Mouse (Mus musculus) kidney, postnatal 14 days (tissue): ENCODE data around the gene Lin37.

ENCODE experiments used
- DNase-seq: peaks from one replicate; pipeline ENCODE4 v3.0.0; 2022; ENCODE audit warnings: mixed read lengths

The Lin37 gene

DNA sequence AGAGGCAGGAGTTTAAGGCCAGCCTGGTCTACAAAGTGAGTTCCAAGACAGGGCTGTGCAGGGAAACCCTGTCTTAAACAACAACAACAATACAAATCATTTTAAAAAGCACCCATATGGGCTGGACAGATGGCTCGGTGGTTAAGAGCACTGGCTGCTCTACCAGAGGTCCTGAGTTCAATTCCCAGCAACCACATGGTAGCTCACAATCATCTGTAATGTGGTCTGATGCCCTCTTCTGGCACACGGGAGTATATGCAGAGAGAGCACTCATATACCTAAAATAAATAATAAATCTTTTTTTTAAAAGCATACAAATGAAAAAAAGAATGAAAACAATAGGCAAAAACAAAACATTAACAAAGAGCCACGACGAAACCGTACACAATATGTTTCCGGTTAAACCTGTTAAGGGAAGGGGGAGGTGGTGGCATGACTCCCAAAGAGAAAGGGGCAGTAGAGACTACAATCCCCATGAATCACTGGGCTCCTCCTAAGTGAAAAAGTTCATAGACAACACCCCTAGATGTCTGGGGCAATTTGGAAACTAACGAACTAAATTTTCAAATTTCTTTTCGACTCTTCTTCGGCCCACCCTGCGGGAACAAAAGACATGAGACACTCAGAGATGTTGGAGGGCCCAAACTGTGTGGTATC, 8.1 kb downstream of the Lin37 start:
- DNase-seq = no peak

DNA sequence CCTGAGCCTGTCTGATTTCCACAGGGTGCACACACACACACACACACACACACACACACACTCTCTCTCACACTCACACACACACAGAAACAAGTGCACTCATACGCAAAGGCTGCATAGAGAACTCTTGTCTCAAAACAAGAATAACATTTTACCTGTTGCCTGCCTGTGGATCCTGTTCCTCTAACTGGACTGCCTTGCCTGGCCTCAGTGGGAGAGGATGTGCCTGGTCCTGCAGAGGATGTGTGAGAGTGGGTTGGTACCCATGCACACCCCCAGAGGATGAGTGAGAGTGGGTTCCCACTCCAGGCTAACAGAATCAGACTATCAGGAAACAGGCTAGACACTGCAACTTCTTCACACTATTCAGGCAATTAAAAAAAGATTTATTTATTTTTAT, 9.0 kb downstream of the Lin37 start:
- DNase-seq = no peak

DNA sequence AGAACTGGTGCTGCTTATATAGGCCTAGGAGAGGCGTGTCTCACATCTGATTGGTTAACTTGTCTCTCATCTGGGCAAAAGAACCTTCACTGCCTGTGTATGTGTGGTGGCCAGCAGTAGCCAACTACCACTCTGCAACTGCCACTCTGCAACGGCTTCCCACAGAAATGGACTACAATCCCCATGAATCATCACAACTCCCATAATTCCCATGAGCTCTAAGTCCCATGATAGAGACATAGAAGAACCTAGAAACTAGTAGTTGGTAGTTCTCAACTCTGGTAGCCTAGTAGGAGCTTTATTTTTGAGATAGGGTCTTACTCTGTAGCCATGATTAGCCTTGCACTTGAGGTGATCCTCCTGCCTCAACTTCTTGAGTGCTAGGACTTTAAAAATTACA, 9.8 kb downstream of the Lin37 start:
- no peak for DNase-seq

DNA sequence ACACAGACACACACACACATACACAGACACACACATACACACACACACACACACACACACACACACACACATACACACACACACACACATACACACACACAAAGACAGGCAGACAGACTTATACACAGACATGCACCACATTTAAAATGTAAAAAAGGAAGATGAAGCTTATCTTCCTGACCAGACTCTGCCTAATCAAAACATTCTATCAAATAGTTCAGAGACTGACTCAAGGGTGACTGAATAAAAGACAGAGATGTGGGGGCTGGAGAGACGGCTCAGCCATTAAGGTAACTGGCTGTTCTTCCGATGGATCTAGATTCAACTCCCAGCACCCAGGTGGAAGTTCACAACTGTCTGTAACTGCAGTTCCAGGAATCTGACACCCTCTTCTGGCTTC, 15.3 kb downstream of the Lin37 start:
- DNase-seq = no peak

DNA sequence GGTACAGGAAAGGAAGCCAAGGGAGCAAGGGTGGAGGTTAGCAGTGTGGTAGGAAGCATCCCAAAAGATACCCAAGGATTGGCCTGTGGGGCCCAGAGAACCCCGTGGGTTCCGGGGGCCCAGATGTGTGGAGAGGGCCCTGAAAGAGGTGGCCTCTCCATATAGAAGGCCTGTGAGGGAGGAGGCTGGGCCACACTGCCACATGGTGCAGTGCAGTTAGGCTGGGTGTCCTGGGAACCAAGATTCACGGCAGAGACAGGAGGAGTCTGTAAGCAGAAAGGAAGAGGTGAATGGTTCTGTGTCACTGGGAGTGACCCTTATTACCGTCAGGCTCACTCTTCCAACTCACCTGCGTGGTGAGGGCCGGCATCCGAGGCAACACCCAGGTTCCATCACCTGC, 19.1 kb downstream of the Lin37 start:
- DNase-seq = no peak

DNA sequence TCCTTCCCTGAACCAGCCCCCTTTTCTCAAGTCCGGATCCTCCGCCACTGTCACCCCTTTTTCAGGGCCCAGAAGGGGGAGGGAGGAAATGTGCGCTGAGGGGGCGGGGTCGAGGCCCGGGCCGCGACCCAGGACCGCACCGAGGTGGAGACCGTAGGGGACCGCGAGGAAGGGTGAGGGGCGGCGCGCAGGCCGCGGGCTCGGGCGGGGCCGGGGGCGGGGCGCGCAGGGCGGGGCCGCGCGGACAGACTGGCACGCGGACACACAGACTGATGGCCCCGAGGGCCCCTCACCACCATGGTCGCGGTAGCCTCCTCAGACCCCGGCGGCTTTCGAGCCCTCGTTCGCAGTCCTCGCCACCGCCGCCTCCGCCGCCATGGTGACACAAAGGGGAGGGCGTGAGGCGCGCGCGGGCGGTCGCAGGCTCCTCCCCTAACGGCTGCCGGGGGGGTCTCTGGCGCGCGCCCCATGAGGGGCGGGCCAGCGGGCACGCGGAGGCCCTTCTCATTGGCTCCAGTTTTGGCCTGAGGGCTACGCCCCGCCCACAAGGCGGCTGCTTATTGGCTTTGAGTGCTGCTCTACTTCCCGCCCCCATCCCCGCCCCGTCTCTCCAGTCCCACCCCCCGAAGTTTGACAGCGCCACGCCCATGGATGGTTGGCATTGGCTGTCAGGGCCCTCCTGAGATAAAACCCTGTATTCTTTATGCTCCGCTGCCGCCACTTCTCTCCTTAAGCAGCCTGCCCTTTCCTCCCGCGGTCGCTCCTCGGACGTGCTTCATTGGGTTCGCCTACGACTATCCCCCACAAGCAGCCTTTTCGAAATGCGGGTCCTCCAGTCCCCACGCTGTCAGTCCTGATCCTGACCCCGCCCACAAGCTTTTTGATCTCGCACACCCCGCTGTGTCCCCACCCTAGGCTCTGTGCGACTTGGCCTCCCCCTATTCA, 24.7 kb downstream of the Lin37 start, which contains the start of gene Arhgap33:
Arhgap33 (minus strand) TSS at position 428 of the 945 bp plus-strand sequence.
- DNase-seq = peak; percentile 98

DNA sequence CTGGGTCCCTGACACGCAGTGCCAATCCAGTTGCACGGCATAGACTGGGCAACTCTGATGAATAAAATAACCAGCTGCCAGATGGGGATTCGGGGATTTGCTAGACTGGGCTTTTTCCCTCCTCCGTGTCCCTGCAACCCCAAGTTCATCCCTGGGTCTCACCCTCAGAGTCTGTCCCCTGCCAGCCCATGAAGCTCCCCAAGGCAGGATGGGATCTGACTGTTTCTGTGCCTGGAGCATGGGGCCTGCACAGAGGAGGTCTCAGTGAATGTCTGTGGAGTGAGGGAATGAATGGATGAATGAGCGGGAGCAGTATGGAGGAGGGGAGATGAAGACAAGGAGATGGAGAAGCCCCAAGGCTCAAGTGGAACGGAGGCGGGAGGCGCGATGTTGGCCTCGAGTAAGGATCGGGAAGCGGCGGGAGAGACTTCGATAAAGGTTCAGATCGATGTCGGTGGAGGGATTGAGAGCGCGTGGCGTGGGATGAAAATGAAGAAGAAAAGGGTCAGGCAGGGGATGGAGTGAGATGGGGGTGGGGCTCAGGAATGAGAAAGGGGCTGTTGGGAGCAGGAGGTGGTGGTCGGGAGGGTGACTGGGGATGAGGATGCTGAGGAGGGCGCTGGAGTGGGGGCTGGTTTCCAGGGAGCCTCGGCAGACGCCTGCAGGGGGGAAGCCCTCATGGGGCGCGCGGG, 25.6 kb downstream of the Lin37 start:
- no peak for DNase-seq

DNA sequence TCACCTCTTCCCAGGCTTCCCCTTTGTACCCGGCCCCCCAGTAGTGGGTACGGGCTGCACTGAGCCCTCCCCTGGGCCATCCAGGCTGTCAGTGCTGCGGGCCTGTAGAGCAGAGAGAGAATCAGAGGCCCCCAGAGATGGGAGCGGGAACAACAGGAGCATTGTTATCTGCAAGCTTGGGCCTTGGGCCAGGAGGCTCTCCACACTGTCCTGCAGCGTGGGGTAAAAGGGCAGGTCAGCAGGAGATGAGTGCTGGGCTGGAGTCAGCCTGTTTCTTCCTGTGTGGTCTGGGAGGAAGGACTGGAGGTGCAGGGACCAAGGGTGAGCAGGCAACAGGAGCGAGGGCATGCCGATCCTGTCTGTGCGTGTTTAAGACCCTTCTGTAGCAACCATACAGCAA, 26.7 kb downstream of the Lin37 start:
- DNase-seq = peak; percentile 80

DNA sequence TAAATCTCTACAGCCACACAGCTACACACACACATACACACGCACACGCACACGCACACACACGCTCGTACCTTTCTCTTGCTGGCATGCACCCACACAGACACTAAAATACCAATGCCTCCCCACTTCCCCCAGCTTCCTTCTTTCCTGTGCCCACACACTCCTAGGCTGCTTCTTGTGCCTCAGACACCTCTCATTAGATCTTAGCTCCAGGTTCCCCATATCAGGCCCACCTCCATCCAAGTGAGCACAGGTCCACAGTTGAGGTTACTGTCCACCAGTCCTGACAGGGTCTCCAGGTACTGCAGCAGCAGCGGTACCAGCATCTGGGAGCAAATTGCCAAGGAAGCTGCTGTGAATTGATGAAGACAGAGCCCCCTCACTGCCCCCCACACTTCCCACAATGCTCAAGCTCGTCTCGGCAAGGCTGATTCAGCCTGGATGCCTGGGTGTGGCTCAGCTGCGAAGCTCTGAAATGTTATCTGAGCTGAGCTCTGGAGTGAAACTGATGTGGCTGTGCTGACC, 28.3 kb downstream of the Lin37 start:
- DNase-seq = no peak

DNA sequence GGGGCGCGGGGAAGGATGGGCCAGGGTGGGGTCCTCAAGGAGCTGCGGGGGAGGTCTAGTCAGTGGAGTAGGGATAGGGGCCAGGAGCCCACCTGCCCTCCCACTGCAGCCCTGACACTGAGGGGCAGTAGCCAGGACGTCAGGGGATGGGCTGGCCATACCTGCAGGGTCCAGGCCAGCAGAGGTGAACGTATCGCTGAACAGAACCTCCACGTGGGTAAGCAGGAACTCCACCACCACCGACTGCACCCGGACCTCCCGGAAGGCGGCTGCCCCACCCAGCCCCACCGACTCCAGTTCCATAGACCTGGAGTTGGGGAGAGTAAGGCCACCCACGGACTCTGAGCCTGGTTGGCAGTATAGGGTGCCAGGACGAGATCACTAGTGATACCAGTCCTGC, 32.7 kb downstream of the Lin37 start:
- DNase-seq = no peak

DNA sequence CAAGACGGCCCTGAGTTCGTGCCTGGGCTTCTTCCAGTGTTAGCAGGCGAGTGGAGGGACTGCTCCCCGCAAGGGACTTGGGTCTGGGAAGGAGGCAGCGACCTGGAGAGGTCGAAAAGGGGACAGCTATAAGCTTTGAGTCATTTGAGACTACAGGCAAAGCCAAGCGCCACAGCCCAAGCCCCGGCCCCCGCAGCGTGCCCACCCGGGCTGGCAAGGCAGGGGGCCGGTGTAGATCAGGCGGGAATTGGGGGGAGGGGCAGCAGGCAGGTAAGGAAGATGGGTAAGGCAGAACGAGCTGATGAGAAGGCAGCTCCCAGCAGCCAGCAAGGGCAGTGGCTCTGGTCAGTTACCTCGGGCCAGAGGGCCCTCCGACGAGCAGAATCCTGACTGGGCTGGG, 33.2 kb downstream of the Lin37 start:
- no peak for DNase-seq

DNA sequence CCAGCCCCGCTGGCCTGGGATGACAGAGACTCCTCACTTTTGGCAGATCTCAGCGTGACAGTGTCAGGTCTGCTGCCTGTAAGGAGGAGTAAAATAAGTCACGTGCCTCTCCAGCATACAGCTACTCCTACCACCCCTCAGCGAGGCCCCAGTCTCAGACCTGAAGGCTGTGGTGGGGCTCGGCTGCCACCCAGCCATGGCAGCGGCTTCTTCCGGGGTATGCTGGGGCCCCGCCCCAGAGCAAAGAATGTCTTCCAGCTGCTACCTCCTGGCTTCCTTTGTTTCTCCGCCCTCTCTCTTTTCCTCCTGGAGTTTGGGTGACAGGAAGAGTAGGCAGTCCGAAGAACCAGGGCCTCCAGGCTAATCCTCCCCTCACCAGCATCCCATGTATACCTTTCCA, 33.7 kb downstream of the Lin37 start:
- DNase-seq = no peak

DNA sequence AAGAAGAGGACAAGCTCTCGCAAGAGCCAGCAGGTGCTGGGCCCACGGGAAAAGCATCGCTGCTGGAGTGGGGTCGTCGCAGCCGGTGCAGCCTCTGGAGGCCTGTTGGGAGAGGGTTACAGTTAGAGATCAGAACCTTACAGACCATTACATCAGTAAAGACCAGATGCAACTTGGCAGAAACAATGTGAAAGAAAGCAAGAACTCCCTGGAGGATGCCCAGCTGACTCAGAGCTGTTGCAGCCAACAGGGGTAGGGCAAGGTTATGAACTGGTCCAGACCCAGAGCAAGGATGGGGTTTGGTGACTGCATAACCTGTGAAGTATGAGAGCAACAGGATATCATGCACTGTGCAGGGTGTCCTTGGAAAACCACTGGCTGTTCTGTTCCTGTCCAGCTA, 35.2 kb downstream of the Lin37 start:
- no peak for DNase-seq

DNA sequence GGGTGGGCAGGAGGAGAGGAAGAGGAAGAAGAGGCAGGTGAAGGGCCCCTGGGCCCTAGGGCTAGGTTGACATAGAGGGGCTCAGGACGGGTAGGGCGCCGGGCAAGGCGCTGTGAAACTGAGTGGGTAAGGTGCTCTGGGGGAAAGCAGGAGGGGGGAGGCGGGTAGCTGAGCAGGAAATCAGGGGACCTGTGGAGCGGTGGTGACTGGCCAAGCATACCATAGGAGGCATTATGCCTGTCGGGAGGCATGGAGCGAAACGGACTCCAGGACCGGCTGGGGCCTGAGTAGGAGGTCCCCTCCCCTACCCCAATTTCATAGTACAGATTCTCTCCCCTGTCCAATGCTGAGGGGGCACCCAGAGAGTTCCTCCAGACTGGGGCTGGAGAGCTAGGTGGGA, 36.8 kb downstream of the Lin37 start:
- DNase-seq = no peak

DNA sequence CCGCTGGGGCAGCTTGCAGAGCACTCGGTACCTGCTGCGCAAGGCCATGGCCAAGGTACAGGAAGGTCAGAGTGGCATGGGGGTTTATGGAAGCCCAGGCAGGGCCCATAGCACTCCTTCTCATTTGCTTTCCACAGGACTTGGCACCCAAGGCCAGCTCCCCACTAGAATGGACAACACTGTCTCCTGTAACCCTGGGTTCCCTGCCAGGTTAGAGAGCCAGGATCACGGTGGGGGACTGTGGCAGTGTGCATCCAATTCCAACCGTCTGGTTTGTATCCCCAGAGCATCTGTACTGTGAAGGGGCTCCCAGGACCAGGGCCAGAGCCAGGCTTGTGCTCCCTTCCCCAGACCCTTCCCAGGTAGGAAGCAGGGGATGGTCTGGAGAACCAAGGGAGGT, 38.8 kb downstream of the Lin37 start:
- DNase-seq = no peak

DNA sequence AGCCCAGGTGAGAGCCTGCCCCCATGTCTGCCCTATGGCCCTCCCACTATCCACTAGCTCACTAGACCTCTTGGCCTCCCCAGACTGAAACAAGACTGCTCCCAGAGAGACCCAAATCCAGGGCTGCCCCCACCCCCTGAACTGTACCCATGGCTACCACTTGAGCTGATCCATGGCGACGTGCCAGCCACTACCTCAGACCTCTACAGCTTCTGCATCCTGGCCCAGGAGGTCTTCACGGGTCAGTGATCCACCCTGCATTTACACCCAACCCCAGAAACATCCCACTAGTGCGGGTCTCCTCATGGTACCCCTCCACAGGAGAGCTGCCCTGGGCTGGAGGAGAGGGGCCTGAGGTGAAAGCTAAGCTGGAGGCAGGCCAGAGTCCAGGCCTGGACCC, 39.2 kb downstream of the Lin37 start:
- peak; percentile 44 for DNase-seq

DNA sequence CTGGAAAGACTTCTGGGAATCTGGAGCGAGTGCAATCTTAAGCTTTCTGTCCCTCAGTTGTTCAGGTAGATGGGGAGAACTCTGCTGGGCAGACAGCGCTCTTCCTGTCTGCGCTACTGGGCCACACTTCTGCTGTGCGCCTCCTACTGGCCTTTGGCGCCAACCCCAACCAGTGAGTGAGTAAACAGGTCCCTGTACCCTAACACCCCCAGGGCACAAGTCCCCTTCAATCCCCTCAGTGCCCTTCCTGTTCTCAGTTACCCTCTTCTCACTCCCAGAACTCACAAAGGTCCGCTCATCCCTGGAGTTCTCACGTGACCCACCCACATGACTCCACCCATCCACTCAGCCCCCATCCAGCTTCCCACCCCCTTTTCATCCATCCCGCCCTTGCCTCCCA, 41.3 kb downstream of the Lin37 start:
- DNase-seq = no peak

DNA sequence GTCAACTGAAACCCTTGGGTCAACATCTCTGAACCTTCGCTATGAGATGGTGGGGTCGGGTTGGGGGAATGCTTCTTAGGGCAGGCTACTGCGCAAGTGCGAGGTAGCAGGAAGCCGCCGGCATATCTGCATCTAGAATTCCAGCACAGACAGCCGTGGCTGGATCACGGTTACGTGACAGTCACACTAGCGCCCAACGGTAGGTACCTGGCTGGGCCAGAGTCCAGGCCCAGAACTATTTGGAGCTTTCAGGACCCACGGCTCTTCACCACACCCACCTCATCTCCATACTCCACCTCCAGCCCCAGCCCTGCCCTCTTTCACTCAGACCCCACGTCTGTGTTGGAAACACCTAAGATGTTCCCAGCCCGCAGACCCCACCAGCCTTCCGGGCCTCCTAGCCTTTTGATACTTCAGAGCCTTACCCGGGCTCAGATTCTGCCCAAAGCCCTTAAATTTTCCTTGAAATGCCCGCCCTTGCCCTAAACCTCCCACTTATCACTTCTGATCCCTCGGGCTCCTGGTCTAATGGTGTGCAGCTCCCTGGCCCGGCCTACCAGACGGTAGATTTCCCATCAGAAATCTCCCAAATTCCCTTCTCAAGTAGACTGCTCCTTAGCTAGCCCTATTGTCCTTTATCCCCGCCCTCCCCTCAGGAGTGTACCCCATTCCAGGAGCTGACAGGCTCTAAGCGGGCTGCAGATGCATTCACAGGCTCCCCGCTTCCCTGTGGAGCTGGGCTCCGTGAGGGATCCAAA, 44.5 kb downstream of the Lin37 start:
- peak; percentile 31 for DNase-seq

DNA sequence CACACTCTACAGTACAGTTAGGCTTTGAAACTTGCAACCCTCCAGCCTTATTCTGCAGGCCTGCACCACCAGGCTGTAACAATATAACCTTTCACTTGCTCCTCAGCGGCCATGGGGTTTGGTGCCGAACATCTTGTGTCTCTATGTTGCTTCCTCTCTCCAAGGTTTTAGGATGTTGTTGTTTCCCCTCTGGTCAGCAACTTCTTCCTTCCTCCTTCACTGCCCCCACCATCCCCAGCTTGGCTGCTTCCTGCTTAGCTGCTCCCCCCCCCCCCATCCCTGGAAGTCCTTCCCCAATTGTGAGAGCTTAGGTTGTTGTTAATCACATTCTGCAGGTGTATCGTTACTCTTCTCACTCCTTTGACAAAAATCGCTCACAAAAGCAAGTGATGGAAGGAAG, 51.6 kb downstream of the Lin37 start:
- no peak for DNase-seq
